Mouse (Mus musculus): ENCODE measurements around the gene Gnai2. TPM values are rescaled to one million over a fixed set of nuclear protein-coding genes. Genes with fewer than 3 reads are reported as not detected.

Gene Gnai2
- polyA plus RNA-seq, 1 experiment from 2014 or later = 153 TPM

GRCm38 (mm10) chr9:107603251-107603650, 31.9 kb downstream of the Gnai2 start:
- no peak overlapping the region for H3K9ac ChIP-seq (ENCODE audit: low read depth, low read length)
- ATAC-seq (ENCODE audit: low read depth) = no peak
- WGBS (ENCODE audit: insufficient replicate concordance) = 63% methylated on average over 6 of the region's 6 CpGs
- no peaks in the 10 kb centered on the region; the same call in 1 of the 2 replicates for H3K27me3 ChIP-seq (ENCODE audit: control insufficient read depth, insufficient read depth, low read depth, low read length)
- no peak overlapping the region for H3K4me3 ChIP-seq (ENCODE audit: low read depth, low read length)
- H3K9me3 ChIP-seq (replicated peaks; ENCODE audit: control insufficient read depth, low read length) = no peaks in the 10 kb centered on the region
- no peaks in the 10 kb centered on the region for H3K36me3 ChIP-seq (ENCODE audit: control insufficient read depth, insufficient read depth)
- H3K4me2 ChIP-seq (ENCODE audit: low read depth, low read length) = no peak overlapping the region
- no peak overlapping the region for H3K27ac ChIP-seq (ENCODE audit: low read length)
- peaks cover 19% of the 10 kb centered on the region for H3K4me1 ChIP-seq (ENCODE audit: control insufficient read depth, low read depth, low read length)

- no peak overlapping the region for H3K9ac ChIP-seq (ENCODE audit: low read depth, low read length)
- H3K27ac ChIP-seq (ENCODE audit: low read length) = no peak overlapping the region
- ATAC-seq (ENCODE audit: low read depth) = peak; percentile 49; the same call in 1 of the 2 replicates
These were observed 33.0 kb downstream of the Gnai2 start for GRCm38 (mm10) chr9:107602068-107602648.

GRCm38 (mm10) chr9:107601275-107601674, 33.9 kb downstream of the Gnai2 start:
- WGBS (ENCODE audit: insufficient replicate concordance) = 78% methylated on average over 11 of the region's 11 CpGs
- H3K4me1 ChIP-seq (ENCODE audit: control insufficient read depth, low read depth, low read length) = peaks cover 21% of the 10 kb centered on the region
- H3K27ac ChIP-seq (ENCODE audit: low read length) = no peak overlapping the region
- H3K36me3 ChIP-seq (ENCODE audit: control insufficient read depth, insufficient read depth) = no peaks in the 10 kb centered on the region
- no peak for ATAC-seq (ENCODE audit: low read depth)
- no peak overlapping the region for H3K9ac ChIP-seq (ENCODE audit: low read depth, low read length)
- no peak overlapping the region for H3K4me3 ChIP-seq (ENCODE audit: low read depth, low read length)
- no peak overlapping the region for H3K4me2 ChIP-seq (ENCODE audit: low read depth, low read length)
- no peaks in the 10 kb centered on the region for H3K9me3 ChIP-seq (replicated peaks; ENCODE audit: control insufficient read depth, low read length)
- no peaks in the 10 kb centered on the region; the same call in 1 of the 2 replicates for H3K27me3 ChIP-seq (ENCODE audit: control insufficient read depth, insufficient read depth, low read depth, low read length)

More at GRCm38 (mm10) chr9:107602068-107602648, 33.0 kb downstream of the Gnai2 start:
- Histone ChIP-seq H3K4me2 (ENCODE audit: low read depth, low read length) (peak overlapping the region; percentile 27), H3K9me3 (replicated peaks; ENCODE audit: control insufficient read depth, low read length) (no peaks in the 10 kb centered on the region), H3K27me3 (ENCODE audit: control insufficient read depth, insufficient read depth, low read depth, low read length) (no peaks in the 10 kb centered on the region; the same call in 1 of the 2 replicates), H3K4me1 (ENCODE audit: control insufficient read depth, low read depth, low read length) (peaks cover 21% of the 10 kb centered on the region), H3K4me3 (ENCODE audit: low read depth, low read length) (peak overlapping the region; percentile 8; the same call in 1 of the 2 replicates), H3K36me3 (ENCODE audit: control insufficient read depth, insufficient read depth) (no peaks in the 10 kb centered on the region)
- WGBS (ENCODE audit: insufficient replicate concordance) = 2% methylated on average over 10 of the region's 10 CpGs

GRCm38 (mm10) chr9:107600745-107601144, 34.4 kb downstream of the Gnai2 start:
- H3K4me2 ChIP-seq (ENCODE audit: low read depth, low read length) = no peak overlapping the region
- no peaks in the 10 kb centered on the region for H3K36me3 ChIP-seq (ENCODE audit: control insufficient read depth, insufficient read depth)
- no peaks in the 10 kb centered on the region for H3K9me3 ChIP-seq (replicated peaks; ENCODE audit: control insufficient read depth, low read length)
- H3K27ac ChIP-seq (ENCODE audit: low read length) = no peak overlapping the region
- H3K27me3 ChIP-seq (ENCODE audit: control insufficient read depth, insufficient read depth, low read depth, low read length) = no peaks in the 10 kb centered on the region; the same call in 1 of the 2 replicates
- 61% methylated on average over 12 of the region's 12 CpGs for WGBS (ENCODE audit: insufficient replicate concordance)
- ATAC-seq (ENCODE audit: low read depth) = no peak
- H3K4me3 ChIP-seq (ENCODE audit: low read depth, low read length) = no peak overlapping the region
- H3K4me1 ChIP-seq (ENCODE audit: control insufficient read depth, low read depth, low read length) = peaks cover 21% of the 10 kb centered on the region
- H3K9ac ChIP-seq (ENCODE audit: low read depth, low read length) = no peak overlapping the region

- 67% methylated on average over 14 of the region's 14 CpGs for WGBS (ENCODE audit: insufficient replicate concordance)
- Histone ChIP-seq H3K4me2 (ENCODE audit: low read depth, low read length) (no peak overlapping the region), H3K36me3 (ENCODE audit: control insufficient read depth, insufficient read depth) (peaks cover 2% of the 10 kb centered on the region; the same call in 1 of the 2 replicates), H3K27ac (ENCODE audit: low read length) (no peak overlapping the region), H3K4me3 (ENCODE audit: low read depth, low read length) (no peak overlapping the region), H3K9ac (ENCODE audit: low read depth, low read length) (no peak overlapping the region), H3K9me3 (replicated peaks; ENCODE audit: control insufficient read depth, low read length) (no peaks in the 10 kb centered on the region), H3K27me3 (ENCODE audit: control insufficient read depth, insufficient read depth, low read depth, low read length) (no peaks in the 10 kb centered on the region; the same call in 1 of the 2 replicates), H3K4me1 (ENCODE audit: control insufficient read depth, low read depth, low read length) (peaks cover 15% of the 10 kb centered on the region)
- ATAC-seq (ENCODE audit: low read depth) = no peak
These were observed 35.3 kb downstream of the Gnai2 start for GRCm38 (mm10) chr9:107599842-107600241.

- WGBS (ENCODE audit: insufficient replicate concordance) = 72% methylated on average over 9 of the region's 9 CpGs
- H3K27me3 ChIP-seq (ENCODE audit: control insufficient read depth, insufficient read depth, low read depth, low read length) = no peaks in the 10 kb centered on the region; the same call in 1 of the 2 replicates
These were observed 35.7 kb downstream of the Gnai2 start for GRCm38 (mm10) chr9:107599433-107599832.

GRCm38 (mm10) chr9:107598385-107598784, 36.8 kb downstream of the Gnai2 start:
- Histone ChIP-seq H3K4me1 (ENCODE audit: control insufficient read depth, low read depth, low read length) (peaks cover 13% of the 10 kb centered on the region), H3K27ac (ENCODE audit: low read length) (no peak overlapping the region), H3K27me3 (ENCODE audit: control insufficient read depth, insufficient read depth, low read depth, low read length) (no peaks in the 10 kb centered on the region), H3K9ac (ENCODE audit: low read depth, low read length) (no peak overlapping the region), H3K4me3 (ENCODE audit: low read depth, low read length) (no peak overlapping the region), H3K36me3 (ENCODE audit: control insufficient read depth, insufficient read depth) (peaks cover 16% of the 10 kb centered on the region), H3K9me3 (replicated peaks; ENCODE audit: control insufficient read depth, low read length) (no peaks in the 10 kb centered on the region), H3K4me2 (ENCODE audit: low read depth, low read length) (no peak overlapping the region)
- WGBS (ENCODE audit: insufficient replicate concordance) = 53% methylated on average over 5 of the region's 5 CpGs
- ATAC-seq (ENCODE audit: low read depth) = peak; percentile 33

More at GRCm38 (mm10) chr9:107599433-107599832, 35.7 kb downstream of the Gnai2 start:
- Histone ChIP-seq H3K4me2 (ENCODE audit: low read depth, low read length) (no peak overlapping the region), H3K4me3 (ENCODE audit: low read depth, low read length) (no peak overlapping the region), H3K4me1 (ENCODE audit: control insufficient read depth, low read depth, low read length) (peaks cover 13% of the 10 kb centered on the region), H3K9ac (ENCODE audit: low read depth, low read length) (no peak overlapping the region), H3K9me3 (replicated peaks; ENCODE audit: control insufficient read depth, low read length) (no peaks in the 10 kb centered on the region), H3K36me3 (ENCODE audit: control insufficient read depth, insufficient read depth) (peaks cover 5% of the 10 kb centered on the region), H3K27ac (ENCODE audit: low read length) (no peak overlapping the region)
- no peak for ATAC-seq (ENCODE audit: low read depth)

GRCm38 (mm10) chr9:107596619-107597569, 38.3 kb downstream of the Gnai2 start:
- Histone ChIP-seq H3K9me3 (replicated peaks; ENCODE audit: control insufficient read depth, low read length) (no peaks in the 10 kb centered on the region), H3K36me3 (ENCODE audit: control insufficient read depth, insufficient read depth) (peaks cover 31% of the 10 kb centered on the region), H3K27ac (ENCODE audit: low read length) (no peak overlapping the region), H3K4me1 (ENCODE audit: control insufficient read depth, low read depth, low read length) (peaks cover 7% of the 10 kb centered on the region), H3K9ac (ENCODE audit: low read depth, low read length) (no peak overlapping the region), H3K4me2 (ENCODE audit: low read depth, low read length) (no peak overlapping the region), H3K27me3 (ENCODE audit: control insufficient read depth, insufficient read depth, low read depth, low read length) (no peaks in the 10 kb centered on the region), H3K4me3 (ENCODE audit: low read depth, low read length) (no peak overlapping the region)
- ATAC-seq (ENCODE audit: low read depth) = no peak
- 73% methylated on average over 11 of the region's 11 CpGs for WGBS (ENCODE audit: insufficient replicate concordance)
